Mouse (Mus musculus) CD4-positive, CD25-positive, alpha-beta regulatory T cell, adult 2 months (primary cell): ENCODE measurements around the gene Maml3.

Experiments used
- DNase-seq: peaks from one replicate; pipeline ENCODE4 v3.0.0-alpha.2; 2012; ENCODE audit warnings: low read depth, low spot score

The Maml3 gene

DNA sequence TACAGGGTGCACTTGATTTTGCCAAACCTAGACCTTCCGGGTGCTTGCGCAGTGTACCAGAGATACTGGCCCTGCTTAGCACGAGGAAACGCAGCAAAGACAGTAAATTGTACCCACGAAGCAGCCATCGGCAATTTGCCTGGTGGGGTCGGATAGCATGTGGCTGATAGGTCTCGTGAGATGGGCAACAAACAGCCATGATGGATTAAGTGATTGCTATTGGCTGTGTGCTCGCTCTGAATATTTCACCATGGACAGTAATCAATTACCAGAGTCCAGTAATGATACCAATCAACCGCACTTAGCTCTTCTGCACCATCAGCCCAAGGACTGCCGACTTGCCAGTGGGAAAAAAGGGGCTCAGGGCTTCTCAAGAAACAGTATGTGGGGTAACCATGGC lies 150.9 kb downstream of the Maml3 start:
- no peak for DNase-seq

DNA sequence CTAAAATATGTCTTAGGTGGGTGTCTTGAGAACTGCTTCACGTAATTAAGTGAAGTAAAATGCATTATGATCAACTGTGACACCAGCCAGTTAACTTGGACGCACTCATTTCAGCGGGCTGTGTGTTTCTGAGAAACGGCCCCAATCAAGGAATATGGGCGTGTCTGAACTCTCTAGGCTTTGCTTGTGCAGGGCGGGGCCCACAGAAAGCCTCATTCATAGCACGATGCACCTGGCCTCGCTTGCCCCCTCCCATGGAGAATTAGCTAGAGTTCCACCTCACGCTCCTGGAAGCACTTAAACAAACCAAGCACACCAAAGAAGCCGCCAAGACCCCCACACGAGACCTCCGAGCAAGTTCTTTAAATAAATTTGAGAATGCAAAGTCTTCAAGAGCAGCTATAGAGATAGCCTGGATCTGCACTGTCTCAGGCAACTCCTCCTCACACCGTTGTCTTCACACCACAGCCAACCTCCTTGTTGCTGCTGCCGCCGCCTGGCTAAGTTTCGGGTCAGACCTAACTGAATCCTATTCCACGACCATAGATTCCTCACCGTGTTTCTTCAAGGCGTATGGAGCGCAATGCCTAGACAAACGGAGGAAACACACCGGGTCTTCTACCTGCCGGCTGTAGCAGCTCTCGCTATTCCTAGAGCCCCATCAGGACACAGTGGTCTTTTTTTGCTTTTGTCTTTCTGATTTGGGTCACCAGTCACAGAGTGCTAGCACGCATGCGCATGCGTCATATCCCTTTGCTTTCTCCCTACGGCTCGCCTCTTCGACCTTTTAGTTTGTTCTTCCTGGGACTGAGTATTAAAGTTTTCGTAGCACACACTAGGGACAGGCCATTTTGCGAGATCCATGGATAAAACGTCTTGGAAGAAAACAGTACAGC lies 151.9 kb downstream of the Maml3 start:
- DNase-seq: no peak

DNA sequence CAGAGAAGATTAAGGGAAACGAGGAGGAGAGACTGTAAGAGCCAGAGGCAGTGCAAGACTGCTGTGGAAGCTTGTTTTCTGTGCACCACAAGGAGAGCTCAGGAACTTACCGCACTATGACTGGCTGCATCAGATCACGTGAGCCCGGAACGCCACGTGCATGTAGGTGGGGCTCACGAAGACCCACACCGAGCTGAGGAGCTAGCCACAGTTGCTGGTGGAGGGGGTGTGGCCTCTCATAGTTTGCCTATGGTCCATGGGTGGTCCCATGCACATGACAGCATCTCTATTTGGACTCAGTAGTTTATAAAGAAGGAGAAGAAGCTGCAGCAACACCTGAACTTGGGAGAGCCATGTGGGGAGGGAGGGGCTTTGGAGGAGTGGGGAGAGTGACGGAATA lies 152.6 kb downstream of the Maml3 start:
- no peak for DNase-seq

GRCm38 (mm10) chr3:51949651-51950050 lies 155.2 kb downstream of the Maml3 start:
- no peak for DNase-seq

DNA sequence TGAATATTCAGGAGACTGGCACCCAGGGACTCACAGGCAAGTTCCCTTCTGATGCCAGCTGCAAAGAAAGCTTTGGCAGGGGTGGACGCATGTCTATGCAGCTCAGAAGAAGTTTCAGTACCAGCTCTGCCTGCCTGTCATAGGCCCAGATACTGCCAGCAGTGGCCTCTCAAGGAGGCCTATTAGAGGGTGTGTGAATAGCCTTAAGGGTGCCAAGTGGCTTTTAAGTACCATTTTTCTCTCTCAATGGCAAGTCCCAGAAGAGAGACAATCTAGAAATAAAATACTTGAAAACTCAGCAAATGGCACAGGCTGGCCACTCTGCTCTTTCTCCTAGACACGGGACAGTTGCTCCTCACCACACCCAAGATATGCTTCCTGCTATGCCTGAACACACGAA lies 157.7 kb downstream of the Maml3 start:
- no peak for DNase-seq

GRCm38 (mm10) chr3:51943642-51944041 lies 161.2 kb downstream of the Maml3 start:
- no peak for DNase-seq

GRCm38 (mm10) chr3:51941781-51942180 lies 163.1 kb downstream of the Maml3 start:
- peak; percentile 3 for DNase-seq

DNA sequence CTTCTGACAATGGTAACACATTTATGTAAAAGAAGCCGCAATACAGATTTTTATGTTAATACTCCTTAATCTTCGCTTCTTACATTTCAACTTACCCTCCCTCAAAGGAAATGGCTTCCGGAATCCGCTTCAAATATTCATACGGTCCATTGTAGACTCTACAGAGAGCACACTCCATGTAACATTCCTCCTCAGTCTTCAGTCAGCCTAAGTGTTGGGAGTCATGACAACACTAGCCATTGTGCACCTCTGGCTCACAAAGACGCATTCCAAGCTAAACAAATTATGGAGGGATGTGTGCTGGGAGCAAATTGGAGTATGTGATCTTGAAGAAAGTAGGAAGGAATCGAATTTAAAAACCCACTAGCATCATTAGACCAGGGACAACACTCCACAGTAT lies 165.0 kb downstream of the Maml3 start:
- no peak for DNase-seq

DNA sequence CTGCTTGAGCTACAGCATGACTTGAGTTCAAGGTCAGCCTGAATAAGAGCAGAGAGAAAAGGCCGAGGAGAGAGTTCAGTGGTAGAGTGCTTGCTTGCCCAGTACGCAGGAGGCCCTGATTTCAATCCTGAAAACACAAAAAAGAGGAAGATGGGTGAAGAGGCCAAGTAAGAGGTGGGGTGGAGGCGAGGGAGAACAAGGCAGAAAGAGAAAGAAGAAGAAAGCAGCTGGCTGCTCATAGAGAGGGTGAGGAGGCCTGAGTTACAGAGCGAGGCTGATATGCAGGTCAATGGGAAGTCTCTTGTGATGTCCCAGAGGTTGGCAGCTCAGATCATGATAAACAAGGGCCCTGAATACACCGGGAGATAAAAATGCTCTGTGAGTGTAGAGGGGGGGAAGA lies 165.8 kb downstream of the Maml3 start:
- DNase-seq: no peak

DNA sequence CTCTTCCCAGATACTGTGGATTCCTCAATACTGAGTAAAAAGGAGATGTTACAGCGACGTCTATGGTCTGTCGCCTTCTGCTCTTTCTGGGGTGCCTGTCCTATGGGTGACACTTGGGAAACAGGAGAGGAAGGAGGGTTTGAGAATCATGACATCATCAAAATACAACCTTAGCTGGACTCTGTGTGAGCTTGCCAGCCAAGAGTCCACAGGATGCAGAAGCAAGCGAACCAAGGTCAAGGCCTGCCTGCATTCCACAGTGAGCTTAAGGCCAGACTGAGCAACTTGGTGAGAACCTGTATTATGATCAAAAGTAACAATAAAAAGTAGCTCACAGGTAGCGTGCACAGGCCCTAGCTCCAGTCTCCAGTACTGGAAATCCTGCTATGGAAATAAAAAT lies 167.7 kb downstream of the Maml3 start:
- no peak for DNase-seq

DNA sequence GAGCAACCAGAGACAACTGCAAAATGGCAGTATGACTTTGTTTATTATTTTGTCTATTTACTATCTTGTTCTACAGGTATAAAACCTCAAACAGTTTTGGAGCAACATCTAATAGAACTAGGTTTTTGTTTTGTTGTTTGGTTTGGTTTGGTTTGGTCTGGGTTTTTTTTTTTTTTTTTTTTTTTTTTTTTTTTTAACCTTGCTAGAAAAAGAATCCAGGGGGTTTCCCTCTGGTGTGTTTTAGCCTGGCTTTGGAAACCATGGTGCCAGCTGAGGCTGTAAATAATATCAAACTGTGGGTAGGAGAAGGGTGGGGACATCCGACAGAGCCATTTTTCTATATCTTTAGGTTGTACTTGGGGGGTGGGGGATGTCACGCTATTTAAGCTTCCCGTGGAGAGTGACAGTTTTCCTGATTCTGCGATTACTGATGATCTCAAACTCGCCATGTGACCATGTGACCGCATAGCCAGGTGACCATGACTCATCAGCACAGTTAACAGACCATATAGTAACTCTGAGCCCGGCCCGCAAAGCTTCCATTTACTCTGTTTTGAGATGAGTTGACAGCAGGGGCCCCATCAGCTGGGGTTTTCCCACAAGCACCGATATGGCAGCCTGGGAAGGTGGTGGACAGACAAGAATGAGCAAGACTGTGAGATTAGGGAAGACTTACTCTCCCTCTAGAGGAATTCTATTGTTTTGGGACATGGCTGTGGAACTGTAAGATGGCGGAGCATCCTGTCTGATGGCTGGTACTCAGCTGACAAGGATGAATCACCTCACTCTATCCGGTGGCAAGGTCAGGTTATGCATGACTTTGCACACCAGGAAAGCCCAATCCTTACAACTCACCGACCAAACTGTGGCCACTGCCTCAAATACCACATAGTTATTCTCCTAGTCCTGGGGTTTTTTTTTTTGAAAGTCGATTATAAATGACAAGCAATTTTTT lies 170.1 kb downstream of the Maml3 start:
- peak; percentile 28 for DNase-seq

DNA sequence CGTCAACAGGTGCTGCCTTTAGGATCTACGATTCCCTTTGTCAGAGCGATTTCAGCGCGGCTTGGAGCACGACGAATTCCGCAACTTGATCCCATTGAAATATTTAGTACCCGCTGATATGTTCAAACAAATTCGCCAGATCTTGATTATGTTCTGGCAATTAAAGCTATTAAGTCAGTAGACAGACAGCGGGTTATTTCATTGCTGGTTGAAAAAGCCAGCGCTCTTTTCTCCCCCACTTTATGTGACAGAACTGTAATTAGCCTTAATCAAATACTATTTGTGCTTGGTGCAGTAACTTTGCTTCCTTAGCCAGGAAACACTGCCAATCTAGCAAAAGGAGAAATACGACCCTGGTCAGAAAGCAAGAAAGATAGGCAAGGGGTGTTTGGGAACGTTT lies 176.7 kb downstream of the Maml3 start:
- DNase-seq: no peak

DNA sequence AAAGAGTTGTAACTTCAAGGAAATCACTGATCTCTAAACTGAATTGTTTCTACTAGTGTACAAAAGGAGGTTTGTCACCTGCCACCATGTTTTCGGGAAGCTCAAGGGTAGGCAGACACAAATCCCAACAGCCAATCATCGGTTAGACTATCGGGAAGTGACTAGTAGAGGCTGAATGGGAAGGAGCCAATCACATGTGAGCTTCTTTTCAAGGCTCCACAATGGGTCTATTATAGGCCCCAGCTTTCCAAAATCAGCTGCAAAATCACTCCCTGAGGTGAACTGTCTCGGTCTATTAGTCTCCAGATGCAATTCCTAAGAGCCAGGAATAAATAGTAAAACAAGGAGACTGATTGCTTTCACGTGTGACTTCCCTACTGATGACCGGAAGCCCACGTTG lies 177.3 kb downstream of the Maml3 start:
- DNase-seq: no peak

- DNase-seq: no peak
These were observed 177.8 kb downstream of the Maml3 start for GRCm38 (mm10) chr3:51927043-51927442.

GRCm38 (mm10) chr3:51925758-51926157 lies 179.1 kb downstream of the Maml3 start:
- DNase-seq: no peak

- no peak for DNase-seq
These were observed 180.2 kb downstream of the Maml3 start for GRCm38 (mm10) chr3:51924636-51925035.

DNA sequence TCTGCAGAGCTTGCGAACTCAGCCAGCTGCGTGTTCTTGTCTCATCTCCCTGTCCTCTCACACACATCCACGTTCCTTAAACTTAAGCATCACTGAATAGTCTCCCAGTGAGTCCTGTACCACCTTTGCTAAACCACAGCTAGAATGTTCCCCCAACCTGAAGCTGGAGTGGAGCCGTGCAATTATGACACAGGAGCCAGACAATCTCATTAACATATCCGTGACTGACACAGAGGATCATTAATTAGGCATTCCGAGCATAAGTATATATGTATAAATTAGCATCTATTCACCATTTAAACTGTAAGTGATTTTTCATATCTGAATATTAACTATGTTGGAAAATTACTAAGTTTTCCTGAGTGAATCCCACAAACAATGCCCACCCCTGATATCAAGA lies 181.1 kb downstream of the Maml3 start:
- DNase-seq: no peak

DNA sequence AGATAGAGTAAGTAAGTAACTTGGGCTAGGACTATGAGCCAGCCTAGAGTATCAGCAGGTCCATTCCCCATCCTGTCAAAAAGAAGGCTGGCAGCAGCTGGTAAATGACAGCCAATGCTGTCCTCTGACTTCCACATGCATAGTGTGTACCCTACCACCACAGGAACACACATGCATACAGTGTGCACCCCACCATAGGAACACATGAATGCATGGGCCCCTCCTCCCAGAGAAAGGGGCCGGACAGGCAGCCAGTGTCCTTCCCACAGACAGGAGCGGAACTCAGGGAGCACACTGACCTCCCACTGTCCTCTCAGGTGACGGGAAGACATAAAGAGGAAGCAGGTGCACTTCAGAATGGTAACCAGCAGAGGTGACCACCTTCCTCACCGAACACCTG lies 188.0 kb downstream of the Maml3 start:
- DNase-seq: no peak

DNA sequence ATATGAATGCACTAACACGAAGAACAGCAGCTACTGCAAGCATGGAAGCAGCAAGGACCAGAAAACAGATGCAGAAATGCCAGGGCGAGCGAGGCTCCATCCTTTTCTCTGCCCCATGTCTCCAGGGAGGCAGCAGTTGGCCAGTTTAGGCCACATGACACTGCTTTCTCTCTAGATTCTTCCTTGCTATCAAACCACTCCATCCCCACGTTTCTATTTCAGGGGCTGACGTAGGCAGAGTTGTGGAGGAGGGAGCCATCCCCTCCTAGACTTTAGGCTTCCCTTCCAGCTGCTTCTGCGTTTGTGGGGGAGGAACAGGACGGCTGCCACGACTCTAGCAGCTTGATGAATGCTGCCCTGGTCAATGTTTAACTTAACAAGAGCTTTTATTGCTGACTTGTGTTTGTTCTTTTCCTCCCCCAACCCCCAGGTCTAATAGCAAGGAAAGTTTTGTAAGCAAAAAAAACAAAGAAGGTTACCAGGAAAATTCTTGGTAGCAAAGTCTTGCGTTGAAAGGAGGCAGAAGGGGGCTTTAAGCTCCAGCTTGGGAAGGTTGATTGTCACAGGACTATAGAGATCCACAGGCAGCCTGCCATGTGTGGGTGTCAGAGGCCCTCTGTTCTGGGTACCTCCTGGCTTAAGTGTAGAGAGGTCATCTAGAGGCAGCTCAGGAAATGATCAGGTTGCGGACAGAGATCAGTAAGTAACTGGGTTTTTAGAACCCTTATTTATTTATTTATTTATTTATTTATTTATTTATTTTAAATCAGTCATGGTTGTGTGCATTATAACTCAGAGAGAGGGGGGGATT lies 188.6 kb downstream of the Maml3 start:
- DNase-seq: no peak

DNA sequence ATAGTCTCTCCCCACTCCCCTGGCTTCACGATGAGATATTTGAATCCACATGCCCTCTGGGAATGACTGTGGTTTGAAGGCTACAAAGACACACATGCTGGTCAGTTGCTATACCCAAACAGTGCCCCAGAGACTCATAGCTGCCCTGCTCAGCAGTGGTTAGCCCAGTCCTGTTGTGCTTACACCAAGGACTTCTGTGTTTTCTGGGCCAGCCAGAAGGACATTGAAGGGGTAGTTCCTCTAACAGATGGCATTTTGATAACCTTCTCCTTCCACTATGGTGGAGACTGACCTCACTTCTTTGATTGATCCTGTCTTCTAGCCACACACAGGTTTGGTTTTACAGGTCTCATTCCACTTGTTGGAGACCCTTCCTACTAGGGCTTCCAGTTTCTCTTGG lies 189.5 kb downstream of the Maml3 start:
- DNase-seq: no peak

GRCm38 (mm10) chr3:51914900-51915299 lies 190.0 kb downstream of the Maml3 start:
- no peak for DNase-seq

- no peak for DNase-seq
These were observed 191.4 kb downstream of the Maml3 start for GRCm38 (mm10) chr3:51913498-51913897.
